Mouse (Mus musculus): ENCODE data around the gene Gpkow. TPM values are rescaled to one million over a fixed set of nuclear protein-coding genes. Genes with fewer than 3 reads are reported as not detected.

Gene Gpkow
- polyA plus RNA-seq, 1 experiment from 2014 or later = 47.6 TPM

DNA sequence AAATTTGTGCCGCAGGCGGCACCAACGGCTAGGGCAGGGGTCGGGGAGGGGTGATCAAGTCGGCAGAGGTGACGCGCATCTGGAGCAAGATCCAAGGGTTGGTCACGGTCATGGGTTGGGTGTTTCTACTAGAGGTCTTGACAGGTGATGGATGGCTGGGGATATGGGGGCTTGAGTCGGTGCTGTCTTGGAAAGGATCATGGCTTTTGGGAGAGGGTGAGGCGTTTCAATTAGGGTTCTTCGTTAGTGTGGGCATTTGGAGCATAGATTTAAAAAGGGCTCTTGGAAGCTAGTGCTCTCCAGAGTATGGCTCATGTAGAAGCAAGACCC is 25.3 kb downstream of the Gpkow start:
- Histone ChIP-seq H3K4me3 (ENCODE audit: low read length) (peak overlapping the region; percentile 60), H3K36me3 (ENCODE audit: insufficient read depth, low read length) (peaks cover 20% of the 10 kb centered on the region; the same call in 1 of the 2 replicates), H3K4me1 (ENCODE audit: insufficient read depth, low read length) (peaks cover 6% of the 10 kb centered on the region; the same call in 1 of the 2 replicates), H3K9ac (replicated peaks; ENCODE audit: low read length) (peak overlapping the region; percentile 72), H3K27ac (ENCODE audit: low read length) (no peak overlapping the region), H3K9me3 (ENCODE audit: low read length) (no peaks in the 10 kb centered on the region), H3K4me2 (replicated peaks; ENCODE audit: low read depth, low read length) (peak overlapping the region; percentile 65), H3K27me3 (ENCODE audit: insufficient read depth, low read length) (no peaks in the 10 kb centered on the region)
- 27% methylated on average over 11 of the region's 11 CpGs for WGBS
- peak; percentile 57 for ATAC-seq (ENCODE audit: low FRiP score, low TSS enrichment)

GRCm38 (mm10) chrX:7722691-7723090 is 25.8 kb downstream of the Gpkow start:
- 21% methylated on average over 4 of the region's 4 CpGs for WGBS
- ATAC-seq (ENCODE audit: low FRiP score, low TSS enrichment) = no peak
- H3K27me3 ChIP-seq (ENCODE audit: insufficient read depth, low read length) = no peaks in the 10 kb centered on the region
- H3K36me3 ChIP-seq (ENCODE audit: insufficient read depth, low read length) = peaks cover 20% of the 10 kb centered on the region; the same call in 1 of the 2 replicates
- H3K9ac ChIP-seq (replicated peaks; ENCODE audit: low read length) = peak overlapping the region; percentile 72
- no peak overlapping the region for H3K27ac ChIP-seq (ENCODE audit: low read length)
- no peaks in the 10 kb centered on the region for H3K9me3 ChIP-seq (ENCODE audit: low read length)
- peak overlapping the region; percentile 65 for H3K4me2 ChIP-seq (replicated peaks; ENCODE audit: low read depth, low read length)
- H3K4me1 ChIP-seq (ENCODE audit: insufficient read depth, low read length) = peaks cover 6% of the 10 kb centered on the region; the same call in 1 of the 2 replicates
- H3K4me3 ChIP-seq (ENCODE audit: low read length) = peak overlapping the region; percentile 60

GRCm38 (mm10) chrX:7724135-7724534 is 27.2 kb downstream of the Gpkow start:
- no peak for ATAC-seq (ENCODE audit: low FRiP score, low TSS enrichment)
- Histone ChIP-seq H3K27ac (ENCODE audit: low read length) (no peak overlapping the region), H3K27me3 (ENCODE audit: insufficient read depth, low read length) (no peaks in the 10 kb centered on the region), H3K9me3 (ENCODE audit: low read length) (no peaks in the 10 kb centered on the region), H3K4me1 (ENCODE audit: insufficient read depth, low read length) (peaks cover 6% of the 10 kb centered on the region; the same call in 1 of the 2 replicates), H3K9ac (replicated peaks; ENCODE audit: low read length) (no peak overlapping the region), H3K36me3 (ENCODE audit: insufficient read depth, low read length) (peaks cover 20% of the 10 kb centered on the region; the same call in 1 of the 2 replicates), H3K4me2 (replicated peaks; ENCODE audit: low read depth, low read length) (no peak overlapping the region), H3K4me3 (ENCODE audit: low read length) (no peak overlapping the region)
- 82% methylated on average over 7 of the region's 7 CpGs for WGBS

- no peaks in the 10 kb centered on the region for H3K9me3 ChIP-seq (ENCODE audit: low read length)
- peaks cover 20% of the 10 kb centered on the region; the same call in 1 of the 2 replicates for H3K36me3 ChIP-seq (ENCODE audit: insufficient read depth, low read length)
- H3K4me1 ChIP-seq (ENCODE audit: insufficient read depth, low read length) = peaks cover 6% of the 10 kb centered on the region; the same call in 1 of the 2 replicates
- no peak overlapping the region for H3K27ac ChIP-seq (ENCODE audit: low read length)
- H3K27me3 ChIP-seq (ENCODE audit: insufficient read depth, low read length) = no peaks in the 10 kb centered on the region
- no peak overlapping the region for H3K9ac ChIP-seq (replicated peaks; ENCODE audit: low read length)
- 89% methylated on average over 12 of the region's 12 CpGs for WGBS
- ATAC-seq (ENCODE audit: low FRiP score, low TSS enrichment) = no peak
- H3K4me2 ChIP-seq (replicated peaks; ENCODE audit: low read depth, low read length) = no peak overlapping the region
- H3K4me3 ChIP-seq (ENCODE audit: low read length) = no peak overlapping the region
These were observed 28.9 kb downstream of the Gpkow start for GRCm38 (mm10) chrX:7725841-7726240.

DNA sequence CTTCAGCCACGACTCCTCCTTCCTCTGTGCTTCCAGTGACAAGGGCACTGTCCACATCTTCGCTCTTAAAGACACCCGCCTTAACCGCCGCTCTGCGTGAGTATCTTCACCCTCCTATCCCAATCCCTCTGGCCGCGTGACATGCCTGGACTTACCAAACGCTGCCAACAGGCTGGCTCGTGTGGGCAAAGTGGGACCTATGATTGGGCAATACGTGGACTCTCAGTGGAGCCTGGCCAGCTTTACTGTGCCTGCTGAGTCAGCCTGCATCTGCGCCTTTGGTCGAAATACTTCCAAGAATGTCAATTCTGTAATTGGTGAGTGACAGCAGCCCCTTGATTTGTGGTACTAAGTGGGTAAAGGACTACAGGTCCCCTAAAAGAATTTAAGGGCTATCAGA is 30.2 kb downstream of the Gpkow start:
- Histone ChIP-seq H3K27ac (ENCODE audit: low read length) (no peak overlapping the region), H3K9me3 (ENCODE audit: low read length) (no peaks in the 10 kb centered on the region), H3K4me3 (ENCODE audit: low read length) (no peak overlapping the region), H3K4me1 (ENCODE audit: insufficient read depth, low read length) (peaks cover 6% of the 10 kb centered on the region; the same call in 1 of the 2 replicates), H3K36me3 (ENCODE audit: insufficient read depth, low read length) (peaks cover 20% of the 10 kb centered on the region; the same call in 1 of the 2 replicates), H3K27me3 (ENCODE audit: insufficient read depth, low read length) (no peaks in the 10 kb centered on the region), H3K9ac (replicated peaks; ENCODE audit: low read length) (no peak overlapping the region), H3K4me2 (replicated peaks; ENCODE audit: low read depth, low read length) (no peak overlapping the region)
- 90% methylated on average over 13 of the region's 13 CpGs for WGBS
- no peak for ATAC-seq (ENCODE audit: low FRiP score, low TSS enrichment)

DNA sequence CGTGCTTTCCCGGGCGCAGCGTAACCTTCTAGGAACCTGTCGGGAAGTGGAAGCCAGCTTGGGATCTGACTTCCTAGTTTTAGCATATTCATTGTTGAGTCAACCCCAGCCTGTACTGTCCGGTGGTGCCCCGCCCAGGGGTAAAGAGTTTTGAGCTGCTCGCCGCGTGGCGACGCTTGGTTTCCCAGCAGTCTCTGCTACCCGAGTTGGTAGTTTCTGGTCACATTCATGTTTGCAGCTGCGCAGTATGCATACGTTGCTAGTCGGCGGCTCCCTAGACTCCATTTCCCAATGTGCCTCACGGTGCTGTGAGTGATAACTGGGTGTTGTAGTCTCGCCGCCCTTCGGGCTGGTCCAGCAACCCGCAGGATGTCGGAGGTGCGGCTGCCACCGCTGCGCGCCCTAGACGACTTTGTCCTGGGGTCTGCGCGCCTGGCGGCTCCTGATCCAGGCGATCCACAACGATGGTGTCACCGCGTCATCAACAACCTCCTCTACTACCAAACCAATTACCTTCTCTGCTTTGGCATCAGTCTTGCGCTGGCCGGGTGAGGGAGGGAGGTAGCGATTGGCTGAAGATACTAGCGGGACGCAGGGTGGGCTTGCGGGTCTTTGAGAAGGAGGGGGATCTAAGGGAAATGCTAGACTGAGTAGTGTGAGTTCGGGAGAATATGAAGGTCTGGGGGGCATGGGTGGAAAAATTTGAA is 31.4 kb downstream of the Gpkow start, which contains the start of gene Praf2:
Gene Praf2, plus strand, starts transcription at position 225 of the 707 bp plus-strand sequence.
- Histone ChIP-seq H3K4me2 (replicated peaks; ENCODE audit: low read depth, low read length) (peak within 1 kb of the TSS; percentile 58), H3K27me3 (ENCODE audit: insufficient read depth, low read length) (no peaks in the 10 kb centered on the region), H3K9me3 (ENCODE audit: low read length) (no peaks in the 10 kb centered on the region), H3K36me3 (ENCODE audit: insufficient read depth, low read length) (peaks cover 20% of the 10 kb centered on the region; the same call in 1 of the 2 replicates), H3K9ac (replicated peaks; ENCODE audit: low read length) (peak within 1 kb of the TSS; percentile 55), H3K4me1 (ENCODE audit: insufficient read depth, low read length) (no peaks in the 10 kb centered on the region), H3K4me3 (ENCODE audit: low read length) (peak within 1 kb of the TSS; percentile 53), H3K27ac (ENCODE audit: low read length) (peak within 1 kb of the TSS; percentile 71)
- peak; percentile 94 for ATAC-seq (ENCODE audit: low FRiP score, low TSS enrichment)
- 20% methylated on average over 42 of the region's 42 CpGs for WGBS

DNA sequence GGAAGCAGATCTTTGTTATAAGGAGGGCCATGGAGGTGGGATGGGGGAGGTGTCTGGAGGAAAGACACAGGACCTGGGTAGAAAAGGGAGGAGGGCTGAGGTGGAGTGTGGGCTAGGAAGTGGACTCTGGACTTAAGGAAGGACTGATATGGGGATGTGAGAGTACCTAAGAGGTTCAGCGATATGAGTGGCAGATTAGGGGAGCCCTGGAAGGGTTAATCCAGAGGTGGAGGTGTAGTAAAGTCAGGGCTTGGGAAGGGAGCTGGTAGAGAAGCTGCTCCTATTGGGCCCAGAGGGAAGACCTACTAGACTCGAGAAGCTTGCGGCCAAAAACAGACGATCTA is 32.0 kb downstream of the Gpkow start:
- H3K4me3 ChIP-seq (ENCODE audit: low read length) = peak overlapping the region; percentile 53
- peaks cover 18% of the 10 kb centered on the region; the same call in 1 of the 2 replicates for H3K36me3 ChIP-seq (ENCODE audit: insufficient read depth, low read length)
- H3K9ac ChIP-seq (replicated peaks; ENCODE audit: low read length) = peak overlapping the region; percentile 52
- H3K4me1 ChIP-seq (ENCODE audit: insufficient read depth, low read length) = no peaks in the 10 kb centered on the region
- H3K27ac ChIP-seq (ENCODE audit: low read length) = no peak overlapping the region
- 33% methylated on average over 4 of the region's 4 CpGs for WGBS
- H3K4me2 ChIP-seq (replicated peaks; ENCODE audit: low read depth, low read length) = peak overlapping the region; percentile 58
- no peak for ATAC-seq (ENCODE audit: low FRiP score, low TSS enrichment)
- H3K27me3 ChIP-seq (ENCODE audit: insufficient read depth, low read length) = no peaks in the 10 kb centered on the region
- H3K9me3 ChIP-seq (ENCODE audit: low read length) = no peaks in the 10 kb centered on the region

DNA sequence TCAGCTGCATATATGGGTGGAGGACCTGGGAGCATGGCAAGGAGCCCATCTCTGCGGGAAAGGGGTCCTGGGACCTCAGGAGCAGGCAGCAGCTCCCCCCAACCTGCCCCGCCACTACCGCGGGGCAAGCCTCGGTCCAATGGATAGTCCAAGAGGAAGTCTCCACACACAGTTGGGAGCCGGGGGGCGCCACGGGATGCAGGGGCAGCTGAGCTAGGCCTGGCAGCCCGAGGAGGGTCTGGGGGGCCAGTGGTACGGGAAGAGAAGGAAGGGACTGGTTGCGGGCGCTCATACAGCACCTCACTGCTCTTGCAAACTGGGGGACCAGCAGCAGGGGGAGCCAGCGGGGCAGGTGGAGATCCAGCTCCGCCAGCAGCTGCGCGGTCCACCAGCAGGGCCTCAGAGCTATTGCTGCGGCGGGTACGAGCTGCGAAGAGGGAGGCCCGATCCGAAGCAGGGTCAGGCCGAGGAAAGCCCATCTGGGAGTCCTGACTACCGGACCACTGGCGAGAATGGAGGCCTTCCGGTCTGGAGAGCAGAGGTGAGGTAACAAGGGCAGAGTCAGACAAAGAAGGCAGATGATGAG is 36.7 kb downstream of the Gpkow start:
- peak; percentile 16; the same call in 1 of the 2 replicates for ATAC-seq (ENCODE audit: low FRiP score, low TSS enrichment)
- 34% methylated on average over 21 of the region's 26 CpGs for WGBS
- H3K9ac ChIP-seq (replicated peaks; ENCODE audit: low read length) = no peak overlapping the region

DNA sequence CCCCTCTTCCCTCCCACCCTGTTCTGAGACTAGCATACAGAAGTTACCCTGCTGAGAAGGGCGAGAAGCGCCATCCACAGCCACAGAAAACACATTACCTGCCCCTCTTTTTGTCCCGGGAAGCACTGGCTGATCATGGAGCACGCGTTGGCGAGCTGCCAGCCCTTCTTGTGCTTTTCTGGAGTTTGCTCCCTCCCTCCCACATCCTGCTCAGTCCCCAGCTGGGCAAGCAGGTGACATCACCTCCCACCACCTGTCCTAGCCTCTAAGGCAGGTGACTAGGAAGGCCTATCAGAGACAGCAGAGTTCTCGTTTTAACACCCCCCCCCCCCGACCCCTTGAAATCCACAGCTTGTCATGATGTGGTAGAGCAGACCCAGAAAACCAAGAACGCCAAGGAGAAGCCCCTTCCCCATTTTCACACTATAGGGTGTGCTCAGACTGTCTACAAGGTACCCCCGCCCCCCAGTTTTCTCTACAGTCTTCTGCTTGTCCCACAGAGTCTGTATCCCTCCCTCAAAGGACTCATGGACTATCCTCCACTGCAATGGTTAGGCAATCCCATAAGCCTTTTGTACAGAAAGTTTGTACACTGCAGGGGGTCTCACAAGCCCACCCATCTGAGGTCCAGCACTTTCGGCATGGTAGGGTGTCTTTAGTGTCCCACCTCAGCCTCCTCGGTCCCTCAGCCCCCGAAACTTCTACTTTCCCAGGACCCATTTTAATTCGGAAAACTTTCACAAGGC is 42.6 kb downstream of the Gpkow start:
- Histone ChIP-seq H3K4me2 (replicated peaks; ENCODE audit: low read depth, low read length) (peak overlapping the region; percentile 27), H3K9me3 (ENCODE audit: low read length) (no peaks in the 10 kb centered on the region), H3K27ac (ENCODE audit: low read length) (peak overlapping the region; percentile 75; the same call in 1 of the 2 replicates), H3K9ac (replicated peaks; ENCODE audit: low read length) (0 out of 2 replicates have a peak overlapping the region, but pooled peaks have one; percentile 0), H3K4me1 (ENCODE audit: insufficient read depth, low read length) (no peaks in the 10 kb centered on the region), H3K36me3 (ENCODE audit: insufficient read depth, low read length) (no peaks in the 10 kb centered on the region), H3K27me3 (ENCODE audit: insufficient read depth, low read length) (no peaks in the 10 kb centered on the region), H3K4me3 (ENCODE audit: low read length) (peak overlapping the region; percentile 3; the same call in 1 of the 2 replicates)
- 64% methylated on average over 14 of the region's 14 CpGs for WGBS
- peak; percentile 73; the same call in 1 of the 2 replicates for ATAC-seq (ENCODE audit: low FRiP score, low TSS enrichment)

More for the DNA sequence above, 36.7 kb downstream of the Gpkow start:
- Histone ChIP-seq H3K27me3 (ENCODE audit: insufficient read depth, low read length) (no peaks in the 10 kb centered on the region), H3K4me3 (ENCODE audit: low read length) (no peak overlapping the region), H3K27ac (ENCODE audit: low read length) (no peak overlapping the region), H3K36me3 (ENCODE audit: insufficient read depth, low read length) (no peaks in the 10 kb centered on the region), H3K4me1 (ENCODE audit: insufficient read depth, low read length) (no peaks in the 10 kb centered on the region), H3K4me2 (replicated peaks; ENCODE audit: low read depth, low read length) (no peak overlapping the region), H3K9me3 (ENCODE audit: low read length) (no peaks in the 10 kb centered on the region)
